Mouse (Mus musculus) lung, embryonic 16.5 days (tissue): ENCODE measurements around the gene Hs6st3. TPM values are rescaled to one million over a fixed set of nuclear protein-coding genes. Genes with fewer than 3 reads are reported as not detected.
"Not testable (repeated sequence)": the region's sequence is repeated elsewhere in the genome, so short reads cannot be mapped to it uniquely, and the experiment has no call there.

Experiments used
- ATAC-seq: fragments of 200-750 bp; cut with Nextera tagmentation; 2 replicates; pipeline ENCODE4 v1.8.0; 2017; ENCODE audit warnings: low read depth, mild to moderate bottlenecking, moderate library complexity
- H3K27ac ChIP-seq: fragments of 300-500 bp; sonication (generic); 2 replicates; pipeline ENCODE4 v1.5.1; 2014; ENCODE audit warnings: mild to moderate bottlenecking, control low read depth, low read length
- H3K27me3 ChIP-seq: fragments of 300-500 bp; sonication (generic); 2 replicates; pipeline ENCODE4 v1.6.1; 2014; ENCODE audit warnings: low read depth, low read length, mixed read lengths; ENCODE audit not compliant: control insufficient read depth, insufficient read depth
- H3K36me3 ChIP-seq: fragments of 300-500 bp; sonication (generic); 2 replicates; pipeline ENCODE4 v1.6.1; 2014; ENCODE audit warnings: low read length; ENCODE audit not compliant: control insufficient read depth, insufficient read depth
- H3K4me1 ChIP-seq: fragments of 300-500 bp; sonication (generic); replicated peaks from 2 replicates; pipeline ENCODE4 v1.6.1; 2014; ENCODE audit warnings: low read length, mixed read lengths; ENCODE audit not compliant: control insufficient read depth, insufficient read depth
- H3K4me2 ChIP-seq: fragments of 300-500 bp; sonication (generic); 2 replicates; pipeline ENCODE4 v1.6.1; 2014; ENCODE audit warnings: low read depth, low read length, control low read depth
- H3K4me3 ChIP-seq: fragments of 300-500 bp; sonication (generic); 2 replicates; pipeline ENCODE4 v1.5.1; 2014; ENCODE audit warnings: mild to moderate bottlenecking, low read length, control low read depth
- H3K9ac ChIP-seq: fragments of 300-500 bp; sonication (generic); 2 replicates; pipeline ENCODE4 v1.6.1; 2014; ENCODE audit warnings: low read length, control low read depth
- H3K9me3 ChIP-seq: fragments of 300-500 bp; sonication (generic); 2 replicates; pipeline ENCODE4 v1.6.1; 2016; ENCODE audit warnings: low read length; ENCODE audit not compliant: control insufficient read depth
- WGBS: fragments of 180-500 bp; shearing (Covaris S2); extraction: QIAGEN DNeasy Blood & Tissue Kit; methylation state at CpG from one replicate; pipeline ENCODE4 v1.1.7; 2014; 5-methylcytosine and 5-hydroxymethylcytosine counted together
- polyA plus RNA-seq: library from polyadenylated mRNA; unstranded; fragments of >200 nt; fragmentation: Nextera tagmentation; extraction: Ambion mirVana; gene quantifications from 2 replicates; pipeline ENCODE4 v1.2.1, GENCODE M21; 2015

The Hs6st3 gene
- polyA plus RNA-seq, 1 experiment from 2014 or later, result 0.43 TPM

DNA sequence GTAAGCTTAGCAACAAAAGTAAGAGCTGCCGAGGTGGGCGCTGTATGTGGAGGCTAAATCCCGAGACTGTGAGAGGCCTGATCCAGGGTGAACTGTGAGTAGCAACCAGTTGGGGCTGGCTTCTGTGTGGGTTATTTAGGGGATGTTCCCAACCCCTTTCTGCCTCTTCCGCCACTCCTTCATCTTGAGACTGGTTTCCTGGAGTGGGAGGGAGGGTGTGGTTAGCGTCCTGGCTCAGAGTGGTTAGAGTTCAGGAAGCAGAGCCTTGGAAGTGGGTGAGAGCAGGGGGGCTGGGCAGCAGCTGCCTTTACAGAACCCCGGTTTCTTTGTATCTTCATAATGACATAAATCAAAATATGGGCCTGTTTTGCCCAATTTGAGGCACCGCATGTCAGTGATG is 134.9 kb downstream of the Hs6st3 start:
- ATAC-seq, result no peak; the same call in 1 of the 2 replicates
- Histone ChIP-seq H3K27ac (no peak overlapping the region), H3K27me3 (no peaks in the 10 kb centered on the region), H3K9ac (no peak overlapping the region), H3K9me3 (no peaks in the 10 kb centered on the region), H3K4me3 (no peak overlapping the region), H3K36me3 (no peaks in the 10 kb centered on the region), H3K4me2 (no peak overlapping the region), H3K4me1 (no peaks in the 10 kb centered on the region)
- 63% methylated on average over 7 of the region's 7 CpGs for WGBS

DNA sequence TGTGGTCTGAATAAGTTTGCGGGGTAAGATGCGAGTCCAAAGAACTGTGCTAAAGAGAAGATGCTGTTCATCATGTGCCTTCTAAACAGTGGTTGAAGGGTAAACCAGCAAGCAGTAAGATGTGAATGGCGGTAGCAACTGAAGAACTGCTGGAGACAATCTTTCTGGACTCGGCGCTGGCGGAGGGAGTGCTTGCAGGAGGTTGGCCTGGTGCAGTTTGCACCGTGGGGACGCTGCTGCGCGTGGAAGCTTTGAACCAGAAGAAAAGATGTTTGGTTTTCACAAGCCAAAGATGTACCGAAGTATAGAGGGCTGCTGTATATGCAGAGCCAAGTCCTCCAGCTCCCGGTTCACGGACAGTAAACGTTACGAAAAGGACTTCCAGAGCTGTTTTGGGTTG is 140.0 kb downstream of the Hs6st3 start:
- not testable (repeated sequence) for H3K9ac ChIP-seq, H3K4me2 ChIP-seq, H3K4me3 ChIP-seq, H3K27ac ChIP-seq, H3K9me3 ChIP-seq, H3K4me1 ChIP-seq, H3K27me3 ChIP-seq, ATAC-seq, H3K36me3 ChIP-seq
- 88% methylated on average over 10 of the region's 15 CpGs for WGBS

DNA sequence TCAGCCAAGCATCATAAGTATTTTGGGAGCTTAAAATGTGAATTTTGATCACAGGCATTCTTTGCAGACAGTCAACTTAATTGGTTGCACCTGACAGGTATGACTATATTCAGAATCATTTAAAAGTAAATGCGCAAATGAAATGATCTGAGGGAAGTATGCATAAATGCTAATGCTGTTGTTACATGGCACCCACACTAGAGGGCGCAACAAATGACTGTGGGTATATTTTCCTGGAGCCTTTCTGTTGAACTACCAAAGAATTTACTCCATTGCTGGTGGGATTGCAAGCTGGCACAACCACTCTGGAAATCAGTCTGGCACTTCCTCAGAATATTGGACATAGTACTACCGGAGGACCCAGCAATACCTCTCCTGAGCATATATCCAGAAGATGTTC is 145.8 kb downstream of the Hs6st3 start:
- H3K36me3 ChIP-seq, result no peaks in the 10 kb centered on the region
- H3K4me3 ChIP-seq, result no peak overlapping the region
- WGBS, result 81% methylated on average over 3 of the region's 3 CpGs
- no peak for ATAC-seq
- no peaks in the 10 kb centered on the region for H3K27me3 ChIP-seq
- H3K9ac ChIP-seq, result no peak overlapping the region
- no peak overlapping the region for H3K27ac ChIP-seq
- no peaks in the 10 kb centered on the region for H3K9me3 ChIP-seq
- no peak overlapping the region for H3K4me2 ChIP-seq
- H3K4me1 ChIP-seq, result no peaks in the 10 kb centered on the region

DNA sequence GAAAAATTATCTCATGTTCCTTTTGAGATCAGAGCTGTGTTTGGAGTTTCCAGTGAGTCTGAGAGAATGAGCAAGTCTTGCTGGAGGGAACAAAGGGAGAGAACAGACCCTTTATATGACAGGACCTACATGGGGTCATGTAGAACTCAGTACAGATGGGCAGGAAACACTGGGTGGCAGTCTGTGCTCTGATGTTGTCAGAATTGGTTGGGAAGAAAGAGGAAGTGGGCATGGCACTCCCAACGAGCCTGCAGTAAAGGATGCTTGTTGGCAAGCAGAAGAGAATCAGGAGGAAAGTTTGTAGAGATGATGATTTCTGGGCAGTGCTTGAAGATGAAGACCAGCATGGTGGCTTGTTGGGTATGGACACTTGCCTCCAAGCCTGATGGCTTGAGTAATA is 151.5 kb downstream of the Hs6st3 start:
- no peaks in the 10 kb centered on the region for H3K36me3 ChIP-seq
- ATAC-seq, result no peak
- H3K4me3 ChIP-seq, result no peak overlapping the region
- no peak overlapping the region for H3K4me2 ChIP-seq
- H3K4me1 ChIP-seq, result no peaks in the 10 kb centered on the region
- no peak overlapping the region for H3K9ac ChIP-seq
- no peak overlapping the region for H3K27ac ChIP-seq
- no peaks in the 10 kb centered on the region for H3K27me3 ChIP-seq
- 50% methylated on average over 1 of the region's 1 CpGs for WGBS
- no peaks in the 10 kb centered on the region for H3K9me3 ChIP-seq

DNA sequence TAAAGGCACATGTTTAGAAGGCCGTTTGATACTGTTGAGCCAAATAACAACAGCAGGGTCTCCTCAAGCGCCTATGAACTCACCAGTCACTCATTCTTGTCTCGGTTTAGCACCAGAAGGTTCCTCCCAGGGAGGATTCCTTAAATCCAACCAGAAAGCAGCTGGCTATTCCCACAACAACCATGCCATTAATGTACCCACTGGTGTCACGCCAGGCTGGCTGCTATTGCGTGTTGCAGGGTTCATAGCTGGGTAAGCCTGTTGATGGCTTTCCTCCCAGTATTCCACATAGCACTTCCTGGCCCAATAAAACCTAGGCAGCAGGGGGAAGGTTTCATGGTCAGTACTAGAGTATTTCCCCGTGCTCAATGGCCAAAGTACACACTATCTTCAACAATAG is 155.9 kb downstream of the Hs6st3 start:
- no peaks in the 10 kb centered on the region for H3K4me1 ChIP-seq
- H3K27ac ChIP-seq, result no peak overlapping the region
- no peaks in the 10 kb centered on the region for H3K9me3 ChIP-seq
- no peak overlapping the region for H3K4me2 ChIP-seq
- H3K9ac ChIP-seq, result no peak overlapping the region
- H3K36me3 ChIP-seq, result no peaks in the 10 kb centered on the region
- no peaks in the 10 kb centered on the region for H3K27me3 ChIP-seq
- H3K4me3 ChIP-seq, result no peak overlapping the region
- no peak for ATAC-seq
- WGBS, result 77% methylated on average over 6 of the region's 6 CpGs

DNA sequence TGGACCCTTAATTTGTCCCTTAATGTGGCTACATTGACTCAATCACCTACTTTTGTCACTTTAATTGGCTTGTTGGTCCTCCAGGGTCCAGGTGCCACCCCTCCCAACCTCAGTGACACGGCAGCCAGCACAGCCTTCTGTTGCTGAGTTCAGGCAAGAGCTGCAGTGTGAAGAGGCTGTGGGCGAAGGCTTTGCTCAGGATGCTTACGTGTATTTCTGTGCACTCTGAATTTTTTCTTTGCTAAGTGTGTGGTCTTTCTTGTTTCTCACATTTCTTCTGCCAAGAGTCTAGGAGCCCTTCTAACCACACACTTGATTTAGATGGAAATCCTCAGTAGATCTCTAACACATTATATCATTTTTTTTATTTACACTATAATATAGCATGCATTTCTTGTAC is 168.3 kb downstream of the Hs6st3 start:
- ATAC-seq, result no peak
- H3K4me2 ChIP-seq, result no peak overlapping the region
- H3K9ac ChIP-seq, result no peak overlapping the region
- WGBS, result 27% methylated on average over 3 of the region's 3 CpGs
- no peaks in the 10 kb centered on the region for H3K9me3 ChIP-seq
- H3K27me3 ChIP-seq, result no peaks in the 10 kb centered on the region
- H3K36me3 ChIP-seq, result no peaks in the 10 kb centered on the region
- H3K27ac ChIP-seq, result no peak overlapping the region
- H3K4me1 ChIP-seq, result peaks cover 2% of the 10 kb centered on the region
- no peak overlapping the region for H3K4me3 ChIP-seq

DNA sequence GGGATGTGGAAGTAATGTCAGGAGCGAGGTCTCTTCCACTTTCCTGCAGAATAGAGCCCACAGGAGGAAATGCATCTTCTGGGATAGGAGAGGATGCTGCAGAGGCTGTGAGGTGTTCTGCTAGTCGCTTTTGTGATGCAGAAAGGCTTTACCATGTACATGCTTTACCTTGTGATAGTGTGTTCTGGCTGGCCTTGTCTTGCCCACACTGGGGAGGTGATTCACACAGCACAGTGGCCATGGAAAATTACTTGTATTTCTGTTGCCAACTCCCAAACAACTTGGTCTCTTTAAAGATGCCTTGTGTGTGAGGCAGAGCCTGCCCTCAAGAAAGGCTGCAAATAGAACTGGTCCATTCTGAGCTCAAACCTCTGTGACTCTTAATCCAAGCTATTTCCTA is 180.2 kb downstream of the Hs6st3 start:
- Histone ChIP-seq H3K36me3 (no peaks in the 10 kb centered on the region), H3K4me2 (no peak overlapping the region), H3K9me3 (no peaks in the 10 kb centered on the region), H3K4me1 (no peaks in the 10 kb centered on the region), H3K4me3 (no peak overlapping the region), H3K27me3 (no peaks in the 10 kb centered on the region), H3K27ac (no peak overlapping the region), H3K9ac (no peak overlapping the region)
- WGBS, result 76% methylated on average over 2 of the region's 2 CpGs
- ATAC-seq, result no peak

DNA sequence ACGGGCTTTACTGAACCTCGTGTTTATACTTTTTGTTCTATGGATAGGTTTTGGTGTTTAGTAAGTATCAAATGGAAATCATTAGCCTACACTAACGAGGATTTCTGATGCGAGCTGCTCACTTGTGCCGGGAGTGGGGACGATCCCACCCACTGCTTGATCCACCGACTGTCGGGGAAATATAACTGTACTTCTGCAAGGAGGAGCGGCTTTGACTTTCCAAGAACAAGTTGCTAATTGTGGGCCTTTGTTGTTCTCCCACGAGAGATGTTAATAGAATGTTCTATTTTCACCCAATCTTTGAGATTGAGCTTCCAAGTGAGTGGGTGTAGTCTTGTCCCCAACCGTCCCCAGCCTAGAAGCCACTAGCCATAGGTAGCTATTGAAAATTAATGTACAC is 209.1 kb downstream of the Hs6st3 start:
- no peak for ATAC-seq
- H3K27ac ChIP-seq, result no peak overlapping the region
- no peak overlapping the region for H3K9ac ChIP-seq
- no peak overlapping the region for H3K4me3 ChIP-seq
- H3K9me3 ChIP-seq, result no peaks in the 10 kb centered on the region
- no peaks in the 10 kb centered on the region for H3K4me1 ChIP-seq
- 86% methylated on average over 11 of the region's 11 CpGs for WGBS
- no peaks in the 10 kb centered on the region for H3K27me3 ChIP-seq
- no peak overlapping the region for H3K4me2 ChIP-seq
- H3K36me3 ChIP-seq, result no peaks in the 10 kb centered on the region

DNA sequence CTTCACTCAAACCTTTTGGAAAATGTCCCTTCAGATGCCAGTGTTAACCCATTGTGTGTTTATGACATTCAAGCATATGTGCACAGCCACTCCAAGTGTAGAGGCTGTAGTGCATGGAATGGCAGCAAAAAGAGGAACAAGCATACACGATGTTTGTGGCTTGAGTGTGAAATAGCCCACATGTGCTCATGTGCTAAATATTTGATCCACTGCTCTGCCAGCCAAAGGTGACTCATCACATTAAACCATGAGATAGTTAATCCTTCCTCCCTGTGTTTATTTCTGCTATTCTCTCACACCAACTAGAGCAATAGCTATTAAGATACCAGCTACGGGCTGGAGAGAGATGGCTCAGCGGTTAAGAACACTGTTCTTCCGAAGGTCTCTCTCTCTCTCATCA is 223.3 kb downstream of the Hs6st3 start:
- Histone ChIP-seq H3K27me3 (no peaks in the 10 kb centered on the region), H3K4me3 (no peak overlapping the region), H3K9me3 (no peaks in the 10 kb centered on the region), H3K9ac (no peak overlapping the region), H3K27ac (no peak overlapping the region), H3K36me3 (no peaks in the 10 kb centered on the region), H3K4me2 (no peak overlapping the region), H3K4me1 (no peaks in the 10 kb centered on the region)
- no peak for ATAC-seq
- WGBS, result 81% methylated on average over 4 of the region's 4 CpGs

DNA sequence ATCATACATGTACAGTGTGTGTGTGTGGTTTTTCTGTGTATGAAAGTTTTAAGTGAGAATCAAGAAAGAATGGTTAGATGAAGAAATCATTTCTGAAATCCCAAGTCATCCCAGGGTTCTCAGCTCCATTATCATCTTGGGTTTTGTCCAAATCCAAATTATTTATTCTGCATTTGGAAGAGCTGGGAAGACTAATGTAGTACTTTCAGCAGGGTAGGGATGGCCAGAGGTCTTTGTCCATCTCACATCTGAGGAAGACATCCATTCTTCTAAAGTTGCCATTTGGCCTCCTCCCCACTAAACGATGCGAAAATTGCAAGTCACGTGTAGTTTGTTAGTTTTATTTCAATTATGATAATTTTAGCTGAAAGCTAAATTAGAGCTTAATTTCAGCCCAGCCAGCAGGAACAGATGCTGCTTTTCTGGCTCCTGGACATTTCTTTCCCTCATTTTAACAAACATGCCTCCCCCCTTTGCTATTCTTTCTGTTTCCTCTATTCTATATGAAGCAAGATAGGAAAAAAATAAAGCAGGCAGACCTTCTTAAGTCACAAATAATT is 229.8 kb downstream of the Hs6st3 start:
- Histone ChIP-seq H3K36me3 (no peaks in the 10 kb centered on the region), H3K27me3 (no peaks in the 10 kb centered on the region), H3K27ac (no peak overlapping the region), H3K9ac (no peak overlapping the region), H3K4me1 (no peaks in the 10 kb centered on the region), H3K4me3 (no peak overlapping the region), H3K4me2 (no peak overlapping the region), H3K9me3 (no peaks in the 10 kb centered on the region)
- WGBS, result 77% methylated on average over 3 of the region's 3 CpGs
- ATAC-seq, result no peak
